Mouse (Mus musculus): Measurements from ENCODE around the gene Arsb. TPM values are rescaled to one million over a fixed set of nuclear protein-coding genes. Genes with fewer than 3 reads are reported as not detected.
"Not testable (repeated sequence)": the region's sequence is repeated elsewhere in the genome, so short reads cannot be mapped to it uniquely, and the experiment has no call there.

Arsb gene
- total and polyA plus RNA-seq, 3 experiments = 4.6 to 9.6 (median 5.7) TPM

GRCm38 (mm10) chr13:93797011-93797600, 25.7 kb downstream of the Arsb start:
- DNase-seq = no peak
- H3K36me3 ChIP-seq (ENCODE audit: control insufficient read depth, insufficient read depth, low read length) = no peaks in the 10 kb centered on the region

GRCm38 (mm10) chr13:93810311-93810710, 38.9 kb downstream of the Arsb start:
- H3K4me1 ChIP-seq (ENCODE audit: control insufficient read depth, insufficient read depth, low read length); intact Hi-C loops (cut with DNase I); H3K9ac ChIP-seq (ENCODE audit: low read depth, low read length); H3K4me3 ChIP-seq; H3K27me3 ChIP-seq (ENCODE audit: control insufficient read depth, insufficient read depth, low read length); H3K36me3 ChIP-seq (ENCODE audit: control insufficient read depth, insufficient read depth, low read length); DNase-seq; H3K79me2 ChIP-seq (replicated peaks; ENCODE audit: control insufficient read depth, insufficient read depth, low read length); H3K27ac ChIP-seq: not testable (repeated sequence)
- 88% methylated on average over 2 of the region's 2 CpGs for WGBS

More at GRCm38 (mm10) chr13:93797011-93797600, 25.7 kb downstream of the Arsb start:
- Histone ChIP-seq H3K79me2 (replicated peaks; ENCODE audit: control insufficient read depth, insufficient read depth, low read length) (no peaks in the 10 kb centered on the region), H3K4me1 (ENCODE audit: control insufficient read depth, insufficient read depth, low read length) (no peaks in the 10 kb centered on the region), H3K27ac (no peak overlapping the region), H3K27me3 (ENCODE audit: control insufficient read depth, insufficient read depth, low read length) (no peaks in the 10 kb centered on the region), H3K4me3 (no peak overlapping the region), H3K9ac (ENCODE audit: low read depth, low read length) (no peak overlapping the region)
- intact Hi-C loops (cut with DNase I) = no loop called here
- 54% methylated on average over 5 of the region's 5 CpGs for WGBS
- TF ChIP-seq EP300 (IDR thresholded peaks at IDR 0.05; ENCODE audit: insufficient read depth, low read depth, low read length) (no peak), CTCF (IDR thresholded peaks at IDR 0.05) (no peak), POLR2A (IDR thresholded peaks at IDR 0.05; ENCODE audit: insufficient read depth, low read depth, low read length) (no peak)

GRCm38 (mm10) chr13:93814081-93814480, 42.7 kb downstream of the Arsb start:
- TF ChIP-seq POLR2A (IDR thresholded peaks at IDR 0.05; ENCODE audit: insufficient read depth, low read depth, low read length) = no peak
- H3K27ac ChIP-seq = no peak overlapping the region
- no peaks in the 10 kb centered on the region for H3K4me1 ChIP-seq (ENCODE audit: control insufficient read depth, insufficient read depth, low read length)
- H3K9ac ChIP-seq (ENCODE audit: low read depth, low read length) = no peak overlapping the region
- no peaks in the 10 kb centered on the region for H3K36me3 ChIP-seq (ENCODE audit: control insufficient read depth, insufficient read depth, low read length)
- intact Hi-C loops (cut with DNase I) = no loop called here
- DNase-seq = no peak
- H3K27me3 ChIP-seq (ENCODE audit: control insufficient read depth, insufficient read depth, low read length) = no peaks in the 10 kb centered on the region
- H3K4me3 ChIP-seq = no peak overlapping the region
- H3K79me2 ChIP-seq (replicated peaks; ENCODE audit: control insufficient read depth, insufficient read depth, low read length) = no peaks in the 10 kb centered on the region
- WGBS = 95% methylated on average over 6 of the region's 6 CpGs

- Histone ChIP-seq H3K79me2 (replicated peaks; ENCODE audit: control insufficient read depth, insufficient read depth, low read length) (no peaks in the 10 kb centered on the region), H3K27ac (no peak overlapping the region), H3K4me3 (no peak overlapping the region), H3K36me3 (ENCODE audit: control insufficient read depth, insufficient read depth, low read length) (no peaks in the 10 kb centered on the region), H3K4me1 (ENCODE audit: control insufficient read depth, insufficient read depth, low read length) (no peaks in the 10 kb centered on the region), H3K27me3 (ENCODE audit: control insufficient read depth, insufficient read depth, low read length) (no peaks in the 10 kb centered on the region), H3K9ac (ENCODE audit: low read depth, low read length) (no peak overlapping the region)
- intact Hi-C loops (cut with DNase I) = no loop called here
- no peak for DNase-seq
- WGBS = 88% methylated on average over 12 of the region's 12 CpGs
- TF ChIP-seq EP300 (IDR thresholded peaks at IDR 0.05; ENCODE audit: insufficient read depth, low read depth, low read length) (no peak), CTCF (IDR thresholded peaks at IDR 0.05) (no peak), POLR2A (IDR thresholded peaks at IDR 0.05; ENCODE audit: insufficient read depth, low read depth, low read length) (no peak)
Measured at GRCm38 (mm10) chr13:93814676-93815075, 43.2 kb downstream of the Arsb start.

GRCm38 (mm10) chr13:93815128-93815527, 43.7 kb downstream of the Arsb start:
- Histone ChIP-seq H3K79me2 (replicated peaks; ENCODE audit: control insufficient read depth, insufficient read depth, low read length) (no peaks in the 10 kb centered on the region), H3K4me3 (no peak overlapping the region), H3K27me3 (ENCODE audit: control insufficient read depth, insufficient read depth, low read length) (no peaks in the 10 kb centered on the region), H3K4me1 (ENCODE audit: control insufficient read depth, insufficient read depth, low read length) (peaks cover 1% of the 10 kb centered on the region; the same call in 1 of the 2 replicates), H3K36me3 (ENCODE audit: control insufficient read depth, insufficient read depth, low read length) (no peaks in the 10 kb centered on the region), H3K27ac (no peak overlapping the region), H3K9ac (ENCODE audit: low read depth, low read length) (no peak overlapping the region)
- intact Hi-C loops (cut with DNase I) = no loop called here
- no peak for DNase-seq
- no peak for TF ChIP-seq CTCF (IDR thresholded peaks at IDR 0.05)
- no peak for TF ChIP-seq POLR2A (IDR thresholded peaks at IDR 0.05; ENCODE audit: insufficient read depth, low read depth, low read length)
- no peak for TF ChIP-seq EP300 (IDR thresholded peaks at IDR 0.05; ENCODE audit: insufficient read depth, low read depth, low read length)
- WGBS = 96% methylated on average over 11 of the region's 11 CpGs

GRCm38 (mm10) chr13:93816127-93816526, 44.7 kb downstream of the Arsb start:
- Histone ChIP-seq H3K4me3 (no peak overlapping the region), H3K27ac (no peak overlapping the region), H3K4me1 (ENCODE audit: control insufficient read depth, insufficient read depth, low read length) (peaks cover 7% of the 10 kb centered on the region), H3K79me2 (replicated peaks; ENCODE audit: control insufficient read depth, insufficient read depth, low read length) (no peaks in the 10 kb centered on the region), H3K36me3 (ENCODE audit: control insufficient read depth, insufficient read depth, low read length) (no peaks in the 10 kb centered on the region), H3K9ac (ENCODE audit: low read depth, low read length) (no peak overlapping the region), H3K27me3 (ENCODE audit: control insufficient read depth, insufficient read depth, low read length) (no peaks in the 10 kb centered on the region)
- intact Hi-C loops (cut with DNase I) = no loop called here
- 95% methylated on average over 2 of the region's 2 CpGs for WGBS
- DNase-seq = no peak
- no peak for TF ChIP-seq EP300 (IDR thresholded peaks at IDR 0.05; ENCODE audit: insufficient read depth, low read depth, low read length)
- TF ChIP-seq POLR2A (IDR thresholded peaks at IDR 0.05; ENCODE audit: insufficient read depth, low read depth, low read length) = no peak
- TF ChIP-seq CTCF (IDR thresholded peaks at IDR 0.05) = no peak

All from heart, adult 2 months (tissue).